Mouse (Mus musculus): ENCODE data around the gene Ephb2. TPM values are rescaled to one million over a fixed set of nuclear protein-coding genes. Genes with fewer than 3 reads are reported as not detected.

Ephb2 gene
- polyA plus RNA-seq, 1 experiment from 2014 or later, result 22.0 TPM

- WGBS, result 75% methylated on average over 3 of the region's 3 CpGs
- H3K9me3 ChIP-seq, result no peaks in the 10 kb centered on the region
- H3K4me1 ChIP-seq, result peaks cover 11% of the 10 kb centered on the region
- no peak overlapping the region for H3K4me2 ChIP-seq (replicated peaks)
- ATAC-seq (ENCODE audit: low FRiP score, low read depth), result no peak
- no peaks in the 10 kb centered on the region for H3K27me3 ChIP-seq (replicated peaks)
- H3K36me3 ChIP-seq, result peaks cover 6% of the 10 kb centered on the region; the same call in 1 of the 2 replicates
- H3K27ac ChIP-seq, result no peak overlapping the region
- H3K4me3 ChIP-seq, result no peak overlapping the region
- H3K9ac ChIP-seq, result no peak overlapping the region
Measured at GRCm38 (mm10) chr4:136721937-136722336, 113.9 kb downstream of the Ephb2 start.

GRCm38 (mm10) chr4:136720025-136720424, 115.8 kb downstream of the Ephb2 start:
- no peak overlapping the region for H3K9ac ChIP-seq
- no peaks in the 10 kb centered on the region for H3K9me3 ChIP-seq
- H3K27ac ChIP-seq, result no peak overlapping the region
- H3K4me3 ChIP-seq, result no peak overlapping the region
- no peak overlapping the region for H3K4me2 ChIP-seq (replicated peaks)
- no peaks in the 10 kb centered on the region for H3K27me3 ChIP-seq (replicated peaks)
- H3K4me1 ChIP-seq, result peaks cover 8% of the 10 kb centered on the region; the same call in 1 of the 2 replicates
- 92% methylated on average over 9 of the region's 9 CpGs for WGBS
- peaks cover 6% of the 10 kb centered on the region; the same call in 1 of the 2 replicates for H3K36me3 ChIP-seq
- ATAC-seq (ENCODE audit: low FRiP score, low read depth), result no peak

- WGBS, result 92% methylated on average over 14 of the region's 14 CpGs
- Histone ChIP-seq H3K4me3 (no peak overlapping the region), H3K36me3 (peaks cover 6% of the 10 kb centered on the region; the same call in 1 of the 2 replicates), H3K9ac (no peak overlapping the region), H3K4me2 (replicated peaks) (no peak overlapping the region), H3K27me3 (replicated peaks) (no peaks in the 10 kb centered on the region), H3K9me3 (no peaks in the 10 kb centered on the region), H3K27ac (no peak overlapping the region), H3K4me1 (peaks cover 4% of the 10 kb centered on the region; the same call in 1 of the 2 replicates)
- no peak for ATAC-seq (ENCODE audit: low FRiP score, low read depth)
Measured at GRCm38 (mm10) chr4:136718193-136718986, 117.4 kb downstream of the Ephb2 start.

- 81% methylated on average over 7 of the region's 7 CpGs for WGBS
- ATAC-seq (ENCODE audit: low FRiP score, low read depth), result no peak
- no peak overlapping the region for H3K27ac ChIP-seq
Measured at GRCm38 (mm10) chr4:136716561-136716972, 119.2 kb downstream of the Ephb2 start.

GRCm38 (mm10) chr4:136714530-136714929, 121.3 kb downstream of the Ephb2 start:
- no peak for ATAC-seq (ENCODE audit: low FRiP score, low read depth)
- Histone ChIP-seq H3K27me3 (replicated peaks) (no peaks in the 10 kb centered on the region), H3K36me3 (peaks cover 6% of the 10 kb centered on the region; the same call in 1 of the 2 replicates), H3K27ac (no peak overlapping the region), H3K4me1 (peaks cover 7% of the 10 kb centered on the region), H3K4me2 (replicated peaks) (no peak overlapping the region), H3K9ac (no peak overlapping the region), H3K4me3 (no peak overlapping the region), H3K9me3 (no peaks in the 10 kb centered on the region)
- 78% methylated on average over 6 of the region's 6 CpGs for WGBS

More at GRCm38 (mm10) chr4:136716561-136716972, 119.2 kb downstream of the Ephb2 start:
- Histone ChIP-seq H3K4me1 (peaks cover 7% of the 10 kb centered on the region), H3K4me3 (no peak overlapping the region), H3K36me3 (peaks cover 6% of the 10 kb centered on the region; the same call in 1 of the 2 replicates), H3K27me3 (replicated peaks) (no peaks in the 10 kb centered on the region), H3K9me3 (no peaks in the 10 kb centered on the region), H3K4me2 (replicated peaks) (no peak overlapping the region), H3K9ac (no peak overlapping the region)

- Histone ChIP-seq H3K4me3 (no peak overlapping the region), H3K4me1 (peaks cover 12% of the 10 kb centered on the region), H3K27me3 (replicated peaks) (no peaks in the 10 kb centered on the region), H3K4me2 (replicated peaks) (no peak overlapping the region), H3K27ac (no peak overlapping the region), H3K9ac (0 out of 2 replicates have a peak overlapping the region, but pooled peaks have one; percentile 3), H3K36me3 (peaks cover under 1% of the 10 kb centered on the region; the same call in 1 of the 2 replicates), H3K9me3 (no peaks in the 10 kb centered on the region)
- 92% methylated on average over 7 of the region's 7 CpGs for WGBS
- no peak for ATAC-seq (ENCODE audit: low FRiP score, low read depth)
Measured at GRCm38 (mm10) chr4:136713889-136714288, 121.9 kb downstream of the Ephb2 start.

- Histone ChIP-seq H3K36me3 (no peaks in the 10 kb centered on the region), H3K27ac (no peak overlapping the region), H3K27me3 (replicated peaks) (no peaks in the 10 kb centered on the region), H3K9me3 (no peaks in the 10 kb centered on the region), H3K4me3 (no peak overlapping the region), H3K9ac (no peak overlapping the region), H3K4me2 (replicated peaks) (no peak overlapping the region), H3K4me1 (peaks cover 17% of the 10 kb centered on the region)
- ATAC-seq (ENCODE audit: low FRiP score, low read depth), result no peak
- 84% methylated on average over 3 of the region's 3 CpGs for WGBS
Measured at GRCm38 (mm10) chr4:136713431-136713830, 122.4 kb downstream of the Ephb2 start.

GRCm38 (mm10) chr4:136711985-136712768, 123.6 kb downstream of the Ephb2 start:
- Histone ChIP-seq H3K27me3 (replicated peaks) (no peaks in the 10 kb centered on the region), H3K4me1 (peaks cover 18% of the 10 kb centered on the region), H3K4me3 (no peak overlapping the region), H3K36me3 (no peaks in the 10 kb centered on the region), H3K9me3 (no peaks in the 10 kb centered on the region), H3K4me2 (replicated peaks) (no peak overlapping the region), H3K27ac (no peak overlapping the region), H3K9ac (no peak overlapping the region)
- 43% methylated on average over 20 of the region's 20 CpGs for WGBS
- no peak for ATAC-seq (ENCODE audit: low FRiP score, low read depth)

GRCm38 (mm10) chr4:136710345-136710744, 125.4 kb downstream of the Ephb2 start:
- no peak overlapping the region for H3K4me3 ChIP-seq
- no peaks in the 10 kb centered on the region for H3K27me3 ChIP-seq (replicated peaks)
- H3K4me1 ChIP-seq, result peaks cover 18% of the 10 kb centered on the region
- H3K9me3 ChIP-seq, result no peaks in the 10 kb centered on the region
- no peak overlapping the region for H3K4me2 ChIP-seq (replicated peaks)
- H3K27ac ChIP-seq, result no peak overlapping the region
- H3K36me3 ChIP-seq, result no peaks in the 10 kb centered on the region
- no peak for ATAC-seq (ENCODE audit: low FRiP score, low read depth)
- no peak overlapping the region for H3K9ac ChIP-seq
- WGBS, result 92% methylated on average over 9 of the region's 9 CpGs

GRCm38 (mm10) chr4:136708956-136709355, 126.8 kb downstream of the Ephb2 start:
- no peak overlapping the region for H3K9ac ChIP-seq
- no peak for ATAC-seq (ENCODE audit: low FRiP score, low read depth)
- H3K36me3 ChIP-seq, result no peaks in the 10 kb centered on the region
- no peak overlapping the region for H3K4me3 ChIP-seq
- H3K27me3 ChIP-seq (replicated peaks), result no peaks in the 10 kb centered on the region
- H3K4me1 ChIP-seq, result peaks cover 26% of the 10 kb centered on the region
- 86% methylated on average over 2 of the region's 2 CpGs for WGBS
- H3K9me3 ChIP-seq, result no peaks in the 10 kb centered on the region
- no peak overlapping the region for H3K4me2 ChIP-seq (replicated peaks)
- no peak overlapping the region for H3K27ac ChIP-seq

GRCm38 (mm10) chr4:136706696-136707095, 129.1 kb downstream of the Ephb2 start:
- Histone ChIP-seq H3K27me3 (replicated peaks) (no peaks in the 10 kb centered on the region), H3K36me3 (no peaks in the 10 kb centered on the region), H3K9ac (no peak overlapping the region), H3K4me1 (peaks cover 32% of the 10 kb centered on the region), H3K27ac (no peak overlapping the region), H3K9me3 (no peaks in the 10 kb centered on the region), H3K4me3 (no peak overlapping the region), H3K4me2 (replicated peaks) (no peak overlapping the region)
- ATAC-seq (ENCODE audit: low FRiP score, low read depth), result no peak
- 78% methylated on average over 4 of the region's 4 CpGs for WGBS

- no peak overlapping the region for H3K4me2 ChIP-seq (replicated peaks)
- no peak overlapping the region for H3K9ac ChIP-seq
- H3K36me3 ChIP-seq, result no peaks in the 10 kb centered on the region
- peaks cover 36% of the 10 kb centered on the region for H3K4me1 ChIP-seq
- WGBS, result 68% methylated on average over 5 of the region's 5 CpGs
- H3K27ac ChIP-seq, result no peak overlapping the region
- no peak overlapping the region for H3K4me3 ChIP-seq
- ATAC-seq (ENCODE audit: low FRiP score, low read depth), result no peak
- H3K9me3 ChIP-seq, result no peaks in the 10 kb centered on the region
- no peaks in the 10 kb centered on the region for H3K27me3 ChIP-seq (replicated peaks)
Measured at GRCm38 (mm10) chr4:136705091-136705490, 130.7 kb downstream of the Ephb2 start.
